Mouse (Mus musculus) midbrain, embryonic 16.5 days (tissue): ENCODE measurements around the gene Pax6. TPM values are rescaled to one million over a fixed set of nuclear protein-coding genes. Genes with fewer than 3 reads are reported as not detected.

Experiments
- ATAC-seq: fragments of 200-750 bp; cut with Nextera tagmentation; 2 replicates; pipeline ENCODE4 v1.8.0; 2017; ENCODE audit warnings: moderate TSS enrichment
- H3K27ac ChIP-seq: fragments of 300-500 bp; sonication (generic); 2 replicates; pipeline ENCODE4 v1.5.1; 2014; ENCODE audit warnings: mild to moderate bottlenecking, low read length, mixed read lengths
- H3K27me3 ChIP-seq: fragments of 300-500 bp; sonication (generic); 2 replicates; pipeline ENCODE4 v1.6.1; 2014; ENCODE audit warnings: low read depth, low read length, mixed read lengths; ENCODE audit not compliant: control insufficient read depth, insufficient read depth
- H3K36me3 ChIP-seq: fragments of 300-500 bp; sonication (generic); 2 replicates; pipeline ENCODE4 v1.6.1; 2014; ENCODE audit warnings: mild to moderate bottlenecking, low read length, moderate library complexity, mixed read lengths; ENCODE audit not compliant: control insufficient read depth, insufficient read depth
- H3K4me1 ChIP-seq: fragments of 300-500 bp; sonication (generic); 2 replicates; pipeline ENCODE4 v1.6.1; 2014; ENCODE audit warnings: mild to moderate bottlenecking, low read length, mixed read lengths; ENCODE audit not compliant: control insufficient read depth, insufficient read depth
- H3K4me2 ChIP-seq: fragments of 300-500 bp; sonication (generic); 2 replicates; pipeline ENCODE4 v1.6.1; 2014; ENCODE audit warnings: mild to moderate bottlenecking, low read length, mixed read lengths
- H3K4me3 ChIP-seq: fragments of 300-500 bp; sonication (generic); 2 replicates; pipeline ENCODE4 v1.5.1; 2014; ENCODE audit warnings: low read depth, mild to moderate bottlenecking, low read length, moderate library complexity, mixed read lengths
- H3K9ac ChIP-seq: fragments of 300-500 bp; sonication (generic); 2 replicates; pipeline ENCODE4 v1.6.1; 2014; ENCODE audit warnings: low read depth, low read length, mixed read lengths
- H3K9me3 ChIP-seq: fragments of 300-500 bp; sonication (generic); replicated peaks from 2 replicates; pipeline ENCODE4 v1.6.1; 2014; ENCODE audit warnings: mild to moderate bottlenecking, low read length, mixed read lengths; ENCODE audit not compliant: control insufficient read depth, poor library complexity, severe bottlenecking
- WGBS: fragments of 180-500 bp; shearing (Covaris S2); extraction: QIAGEN DNeasy Blood & Tissue Kit; methylation state at CpG from one replicate; pipeline ENCODE4 v1.1.7; 2014; 5-methylcytosine and 5-hydroxymethylcytosine counted together
- polyA plus RNA-seq: library from polyadenylated mRNA; unstranded; fragments of >200 nt; fragmentation: Nextera tagmentation; extraction: Ambion mirVana; gene quantifications from 2 replicates; pipeline ENCODE4 v1.2.1, GENCODE M21; 2015

Pax6 gene
- polyA plus RNA-seq, 1 experiment from 2014 or later = 17.4 TPM

GRCm38 (mm10) chr2:105730704-105731103 is 62.0 kb downstream of the Pax6 start:
- no peaks in the 10 kb centered on the region for H3K27me3 ChIP-seq

GRCm38 (mm10) chr2:105736166-105736565 is 67.5 kb downstream of the Pax6 start:
- H3K4me1 ChIP-seq = no peaks in the 10 kb centered on the region
- no peaks in the 10 kb centered on the region for H3K9me3 ChIP-seq
- no peak overlapping the region for H3K27ac ChIP-seq
- H3K4me3 ChIP-seq = no peak overlapping the region
- no peak overlapping the region for H3K4me2 ChIP-seq
- no peak overlapping the region for H3K9ac ChIP-seq
- ATAC-seq = no peak
- H3K27me3 ChIP-seq = no peaks in the 10 kb centered on the region
- no peaks in the 10 kb centered on the region for H3K36me3 ChIP-seq

More at GRCm38 (mm10) chr2:105730704-105731103, 62.0 kb downstream of the Pax6 start:
- no peaks in the 10 kb centered on the region for H3K9me3 ChIP-seq
- H3K4me3 ChIP-seq = no peak overlapping the region
- H3K9ac ChIP-seq = no peak overlapping the region
- H3K4me1 ChIP-seq = no peaks in the 10 kb centered on the region
- H3K4me2 ChIP-seq = no peak overlapping the region
- no peaks in the 10 kb centered on the region for H3K36me3 ChIP-seq
- ATAC-seq = no peak
- H3K27ac ChIP-seq = no peak overlapping the region
- WGBS = 96% methylated on average over 3 of the region's 3 CpGs

DNA sequence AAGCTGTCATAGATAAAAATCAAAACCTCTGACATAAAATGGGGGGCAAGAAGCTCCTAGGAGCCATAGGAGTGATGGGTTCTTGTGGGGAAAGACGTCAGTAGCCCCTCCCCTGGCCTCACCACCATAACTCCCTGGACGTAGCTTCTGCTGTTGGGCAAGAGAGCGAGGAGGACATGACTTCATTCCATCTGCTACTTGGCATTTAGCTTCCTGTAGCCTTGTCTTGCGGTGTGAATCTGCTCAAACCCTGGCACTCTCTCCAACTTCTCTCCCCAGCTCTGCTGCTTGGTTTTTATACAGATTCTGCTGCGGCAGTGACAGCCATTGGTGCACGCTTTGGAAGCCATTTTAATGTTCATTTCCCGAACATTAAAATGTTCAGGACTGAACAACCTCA is 78.2 kb downstream of the Pax6 start:
- no peaks in the 10 kb centered on the region for H3K36me3 ChIP-seq
- WGBS = 89% methylated on average over 7 of the region's 7 CpGs
- no peak overlapping the region for H3K9ac ChIP-seq
- H3K4me1 ChIP-seq = no peaks in the 10 kb centered on the region
- no peaks in the 10 kb centered on the region; the same call in 1 of the 2 replicates for H3K9me3 ChIP-seq
- no peak for ATAC-seq
- no peak overlapping the region for H3K4me2 ChIP-seq
- H3K27me3 ChIP-seq = no peaks in the 10 kb centered on the region
- H3K27ac ChIP-seq = no peak overlapping the region
- H3K4me3 ChIP-seq = no peak overlapping the region

Other genes starting within 250 kb of the Pax6 start
- gene Elp4, start 235.7 kb downstream of the Pax6 start, polyA plus RNA-seq = 41.3 and 42.1 TPM in 2 replicates
- 97.6 and 98.9 TPM in 2 replicates for gene Immp1l, start 235.7 kb downstream of the Pax6 start, polyA plus RNA-seq